Mouse (Mus musculus): Measurements from ENCODE around the gene Phf11d. TPM values are rescaled to one million over a fixed set of nuclear protein-coding genes. Genes with fewer than 3 reads are reported as not detected.
A peak's percentile ranks its signal among the peaks of the same experiment; 100 is the strongest.
"Not testable (repeated sequence)": the region's sequence is repeated elsewhere in the genome, so short reads cannot be mapped to it uniquely, and the experiment has no call there.

Gene Phf11d
- polyA plus RNA-seq (2012; rRNA removed), result 0.29 and 0.32 TPM in 2 replicates

GRCm38 (mm10) chr14:59365244-59365644 is at the start of gene Phf11d:
TSS of gene Phf11d (minus strand) at chr14:59365470.
- peak; percentile 1 for DNase-seq (ENCODE audit: low read depth)

GRCm38 (mm10) chr14:59414979-59415378 is 49.7 kb upstream of the Phf11d start:
- not testable (repeated sequence) for DNase-seq (ENCODE audit: low read depth)

More at GRCm38 (mm10) chr14:59365244-59365644, at the start of gene Phf11d:
- TF ChIP-seq CTCF (IDR thresholded peaks at IDR 0.05; ENCODE audit: borderline replicate concordance, extremely low read depth, insufficient read depth, insufficient read length), result no peak
- TF ChIP-seq POLR2A (IDR thresholded peaks at IDR 0.05; ENCODE audit: borderline replicate concordance, extremely low read depth, insufficient read depth, insufficient read length, poor library complexity, severe bottlenecking), result no peak

GRCm38 (mm10) chr14:59396999-59397398 is 31.7 kb upstream of the Phf11d start:
- no peak for TF ChIP-seq POLR2A (IDR thresholded peaks at IDR 0.05; ENCODE audit: borderline replicate concordance, extremely low read depth, insufficient read depth, insufficient read length, poor library complexity, severe bottlenecking)
- no peak for DNase-seq (ENCODE audit: low read depth)

- TF ChIP-seq POLR2A (IDR thresholded peaks at IDR 0.05; ENCODE audit: borderline replicate concordance, extremely low read depth, insufficient read depth, insufficient read length, poor library complexity, severe bottlenecking) (no peak), CTCF (IDR thresholded peaks at IDR 0.05; ENCODE audit: borderline replicate concordance, extremely low read depth, insufficient read depth, insufficient read length) (no peak)
- no peak for DNase-seq (ENCODE audit: low read depth)
These were observed 30.0 kb upstream of the Phf11d start, which contains the start of gene Phf11c for GRCm38 (mm10) chr14:59395281-59395680. TSS of gene Phf11c (minus strand) at chr14:59395381.

GRCm38 (mm10) chr14:59390181-59390580 is 24.9 kb upstream of the Phf11d start:
- DNase-seq (ENCODE audit: low read depth), result not testable (repeated sequence)

- TF ChIP-seq CTCF (IDR thresholded peaks at IDR 0.05; ENCODE audit: borderline replicate concordance, extremely low read depth, insufficient read depth, insufficient read length) (no peak), POLR2A (IDR thresholded peaks at IDR 0.05; ENCODE audit: borderline replicate concordance, extremely low read depth, insufficient read depth, insufficient read length, poor library complexity, severe bottlenecking) (no peak)
- no peak for DNase-seq (ENCODE audit: low read depth)
These were observed 24.3 kb upstream of the Phf11d start for GRCm38 (mm10) chr14:59389532-59389931.

GRCm38 (mm10) chr14:59370348-59371068 is 5.2 kb upstream of the Phf11d start:
- no peak for DNase-seq (ENCODE audit: low read depth)
- TF ChIP-seq POLR2A (IDR thresholded peaks at IDR 0.05; ENCODE audit: borderline replicate concordance, extremely low read depth, insufficient read depth, insufficient read length, poor library complexity, severe bottlenecking), result no peak
- no peak for TF ChIP-seq CTCF (IDR thresholded peaks at IDR 0.05; ENCODE audit: borderline replicate concordance, extremely low read depth, insufficient read depth, insufficient read length)

- no peak for TF ChIP-seq CTCF (IDR thresholded peaks at IDR 0.05; ENCODE audit: borderline replicate concordance, extremely low read depth, insufficient read depth, insufficient read length)
- no peak for TF ChIP-seq POLR2A (IDR thresholded peaks at IDR 0.05; ENCODE audit: borderline replicate concordance, extremely low read depth, insufficient read depth, insufficient read length, poor library complexity, severe bottlenecking)
- no peak for DNase-seq (ENCODE audit: low read depth)
These were observed 1.3 kb upstream of the Phf11d start for GRCm38 (mm10) chr14:59366386-59367105.

GRCm38 (mm10) chr14:59341189-59341588 is 24.1 kb downstream of the Phf11d start, which contains the start of gene Phf11b:
TSS of gene Phf11b (minus strand) at chr14:59341351.
- not testable (repeated sequence) for DNase-seq (ENCODE audit: low read depth)

- TF ChIP-seq POLR2A (IDR thresholded peaks at IDR 0.05; ENCODE audit: borderline replicate concordance, extremely low read depth, insufficient read depth, insufficient read length, poor library complexity, severe bottlenecking) (no peak), CTCF (IDR thresholded peaks at IDR 0.05; ENCODE audit: borderline replicate concordance, extremely low read depth, insufficient read depth, insufficient read length) (no peak)
These were observed 25.7 kb downstream of the Phf11d start for GRCm38 (mm10) chr14:59339541-59339940.

GRCm38 (mm10) chr14:59336056-59336455 is 29.2 kb downstream of the Phf11d start:
- DNase-seq (ENCODE audit: low read depth), result not testable (repeated sequence)

More at GRCm38 (mm10) chr14:59339541-59339940, 25.7 kb downstream of the Phf11d start:
- no peak for DNase-seq (ENCODE audit: low read depth)

GRCm38 (mm10) chr14:59330499-59330898 is 34.8 kb downstream of the Phf11d start:
- peak; percentile 35; the same call in 1 of the 2 replicates for TF ChIP-seq CTCF (IDR thresholded peaks at IDR 0.05; ENCODE audit: borderline replicate concordance, extremely low read depth, insufficient read depth, insufficient read length)
- peak; percentile 27 for DNase-seq (ENCODE audit: low read depth)

GRCm38 (mm10) chr14:59319970-59320369 is 45.3 kb downstream of the Phf11d start:
- not testable (repeated sequence) for DNase-seq (ENCODE audit: low read depth)

GRCm38 (mm10) chr14:59319036-59319435 is 46.2 kb downstream of the Phf11d start:
- not testable (repeated sequence) for DNase-seq (ENCODE audit: low read depth)

Measured in brain, embryonic 14.5 days (tissue).